Mouse (Mus musculus) myocyte (in vitro differentiated cells): ENCODE measurements at regions not wholly inside any gene's neighbourhood (a gene's known extent, or its start where the extent isn't known, plus 50 kb on each side); places are given as distances from the start of the nearest gene placed in this dataset.
"Not testable (repeated sequence)": the region's sequence is repeated elsewhere in the genome, so short reads cannot be mapped to it uniquely, and the experiment has no call there.

ENCODE experiments used
- H3K27me3 ChIP-seq: one replicate; pipeline ENCODE4 v1.6.1; 2011; ENCODE audit not compliant: control insufficient read depth, insufficient read depth, insufficient read length
- H3K36me3 ChIP-seq: one replicate; pipeline ENCODE4 v1.6.1; 2011; ENCODE audit not compliant: control insufficient read depth, insufficient read depth
- H3K4me2 ChIP-seq: one replicate; pipeline ENCODE4 v1.6.1; 2011; ENCODE audit warnings: low read depth, control low read depth
- H3K4me3 ChIP-seq: one replicate; pipeline ENCODE4 v1.5.1; 2011; ENCODE audit warnings: mild to moderate bottlenecking, control low read depth, moderate library complexity
- H3K79me2 ChIP-seq: one replicate; pipeline ENCODE4 v1.6.1; 2011; ENCODE audit not compliant: control insufficient read depth, insufficient read depth
- H3ac ChIP-seq: one replicate; pipeline ENCODE4 v1.6.1; 2011; ENCODE audit not compliant: control insufficient read depth, insufficient read length
- CEBPB ChIP-seq: IDR thresholded peaks from 2 replicates; pipeline ENCODE4 v1.6.1; 2011; ENCODE audit warnings: mild to moderate bottlenecking, moderate library complexity; ENCODE audit not compliant: poor library complexity, insufficient read depth, severe bottlenecking
- E2F4 ChIP-seq: IDR thresholded peaks from one replicate; pipeline ENCODE4 v1.6.1; 2011; ENCODE audit warnings: mild to moderate bottlenecking, control low read depth, moderate library complexity; ENCODE audit not compliant: insufficient read depth
- MAX ChIP-seq: IDR thresholded peaks from one replicate; pipeline ENCODE4 v1.6.1; 2011; ENCODE audit warnings: low read depth, mild to moderate bottlenecking, control low read depth
- MYOD1 ChIP-seq, 3 experiments: IDR thresholded peaks; one replicate each; pipeline ENCODE4 v1.6.1; 2011; ENCODE audit warnings: control low read depth in 2 of 3, low read depth in 2 of 3, mild to moderate bottlenecking in 2 of 3, moderate library complexity in 1 of 3; ENCODE audit not compliant: insufficient read length in 2 of 3, control insufficient read depth in 1 of 3
- MYOG ChIP-seq, 3 experiments: IDR thresholded peaks; one replicate each; pipeline ENCODE4 v1.6.1; 2011; ENCODE audit warnings: control low read depth in 2 of 3, low read depth in 2 of 3, mild to moderate bottlenecking in 2 of 3; ENCODE audit not compliant: insufficient read length in 2 of 3, control insufficient read depth in 1 of 3, insufficient read depth in 1 of 3
- POLR2A ChIP-seq: IDR thresholded peaks from one replicate; pipeline ENCODE4 v1.6.1; 2011; ENCODE audit warnings: low read depth, mild to moderate bottlenecking, control low read depth, moderate library complexity; ENCODE audit not compliant: insufficient read length
- POLR2AphosphoS2 ChIP-seq: IDR thresholded peaks from one replicate; pipeline ENCODE4 v1.6.1; 2011; ENCODE audit warnings: low read depth, control low read depth; ENCODE audit not compliant: insufficient read length
- REST ChIP-seq: IDR thresholded peaks from one replicate; pipeline ENCODE4 v1.6.1; 2011; ENCODE audit warnings: mild to moderate bottlenecking, control low read depth, moderate library complexity; ENCODE audit not compliant: insufficient read depth, insufficient read length
- SRF ChIP-seq: IDR thresholded peaks from one replicate; pipeline ENCODE4 v1.6.1; 2011; ENCODE audit warnings: low read depth; ENCODE audit not compliant: control insufficient read depth, insufficient read length
- TCF12 ChIP-seq: IDR thresholded peaks from one replicate; pipeline ENCODE4 v1.6.1; 2011; ENCODE audit warnings: mild to moderate bottlenecking, control low read depth; ENCODE audit not compliant: poor library complexity, insufficient read depth, severe bottlenecking
- TCF3 ChIP-seq: IDR thresholded peaks from one replicate; pipeline ENCODE4 v1.6.1; 2011; ENCODE audit warnings: low read depth, control low read depth; ENCODE audit not compliant: insufficient read length
- USF1 ChIP-seq: IDR thresholded peaks from one replicate; pipeline ENCODE4 v1.6.1; 2011; ENCODE audit warnings: low read depth, mild to moderate bottlenecking, control low read depth, moderate library complexity

GRCm38 (mm10) chrX:50537122-50537784, 109.0 kb upstream of the Olfr1324 start:
- Histone ChIP-seq H3K4me3 (no peak overlapping the region), H3ac (no peak overlapping the region), H3K79me2 (no peaks in the 10 kb centered on the region), H3K4me2 (no peak overlapping the region), H3K36me3 (no peaks in the 10 kb centered on the region), H3K27me3 (no peaks in the 10 kb centered on the region)
- no peak for TF ChIP-seq MYOD1 (IDR thresholded peaks at IDR 0.05; ENCODE audit: control insufficient read depth in 1 of 3, insufficient read length in 2 of 3, low read depth in 2 of 3)
- TF ChIP-seq REST = no peak
- no peak for TF ChIP-seq TCF3
- TF ChIP-seq POLR2A = no peak
- TF ChIP-seq MYOG (IDR thresholded peaks at IDR 0.05; ENCODE audit: control insufficient read depth in 1 of 3, insufficient read depth in 1 of 3, insufficient read length in 2 of 3, low read depth in 2 of 3) = no peak
- no peak for TF ChIP-seq USF1

- H3K4me3 ChIP-seq = no peak overlapping the region
- TF ChIP-seq MYOD1 (IDR thresholded peaks at IDR 0.05; ENCODE audit: control insufficient read depth in 1 of 3, insufficient read length in 2 of 3, low read depth in 2 of 3) (no peak), MAX (no peak), SRF (no peak), POLR2AphosphoS2 (no peak), POLR2A (no peak), CEBPB (no peak), TCF12 (no peak), USF1 (no peak), E2F4 (no peak)
- no peaks in the 10 kb centered on the region for H3K79me2 ChIP-seq
- H3K27me3 ChIP-seq = no peaks in the 10 kb centered on the region
- H3ac ChIP-seq = no peak overlapping the region
- H3K36me3 ChIP-seq = no peaks in the 10 kb centered on the region
- no peak overlapping the region for H3K4me2 ChIP-seq
Measured at GRCm38 (mm10) chrX:50504047-50504446, 75.7 kb upstream of the Olfr1324 start.

GRCm38 (mm10) chrX:50501181-50501580, 72.9 kb upstream of the Olfr1324 start:
- Histone ChIP-seq H3K36me3 (no peaks in the 10 kb centered on the region), H3K4me2 (no peak overlapping the region), H3ac (no peak overlapping the region), H3K27me3 (no peaks in the 10 kb centered on the region), H3K79me2 (no peaks in the 10 kb centered on the region), H3K4me3 (no peak overlapping the region)
- no peak for TF ChIP-seq POLR2AphosphoS2
- no peak for TF ChIP-seq MYOD1 (IDR thresholded peaks at IDR 0.05; ENCODE audit: control insufficient read depth in 1 of 3, insufficient read length in 2 of 3, low read depth in 2 of 3)
- no peak for TF ChIP-seq POLR2A
- no peak for TF ChIP-seq TCF12
- no peak for TF ChIP-seq CEBPB
- no peak for TF ChIP-seq E2F4
- no peak for TF ChIP-seq USF1
- TF ChIP-seq TCF3 = no peak
- TF ChIP-seq MYOG (IDR thresholded peaks at IDR 0.05; ENCODE audit: control insufficient read depth in 1 of 3, insufficient read depth in 1 of 3, insufficient read length in 2 of 3, low read depth in 2 of 3) = no peak
- TF ChIP-seq REST = no peak
- TF ChIP-seq MAX = no peak
- TF ChIP-seq SRF = no peak

- not testable (repeated sequence) for H3ac ChIP-seq, H3K4me3 ChIP-seq, H3K79me2 ChIP-seq, H3K36me3 ChIP-seq, H3K27me3 ChIP-seq
- TF ChIP-seq MYOD1 (IDR thresholded peaks at IDR 0.05; ENCODE audit: control insufficient read depth in 1 of 3, insufficient read length in 2 of 3, low read depth in 2 of 3) = peak in 2 of 3 experiments; percentile 23 to 30
- peak overlapping the region; percentile 44 for H3K4me2 ChIP-seq
Measured at GRCm38 (mm10) chrX:50490477-50490967, 62.2 kb upstream of the Olfr1324 start.
